17 mouse cellular contexts compared by ENCODE assay signal in genomic region chr8:86874055-86874454, GRCm38 (mm10). TPM values are rescaled to one million over a fixed set of nuclear protein-coding genes. Genes with fewer than 3 reads are reported as not detected.
DNase-seq lines count a peak whose midpoint lies in the region; ATAC-seq and TF ChIP-seq lines count a peak whose summit lies in the region.
"Had no signal": no experiment of that assay in that cellular context is flagged by ENCODE, and none has a peak within 500 bp of the region (broad histone marks: within the 10 kb centered on the region; RNA-seq: fewer than 3 reads in every experiment).

No protein-coding gene starts in this region.

- no peaks in the 10 kb centered on the region for H3K9me3 ChIP-seq in stomach, embryonic 15.5 days
- H3K9me3 ChIP-seq in stomach, postnatal 0 days (ENCODE audit: control insufficient read depth, low read length) = no peaks in the 10 kb centered on the region
- no peaks in the 10 kb centered on the region for H3K9me3 ChIP-seq in liver, embryonic 13.5 days (replicated peaks)
- no peaks in the 10 kb centered on the region for H3K9me3 ChIP-seq in forebrain, embryonic 11.5 days (ENCODE audit: control insufficient read depth, low read length)
- H3K9me3 ChIP-seq: embryonic facial prominence, embryonic 15.5 days; forebrain, embryonic 12.5 days; limb, embryonic 15.5 days; midbrain, embryonic 13.5 days had no signal

- no peaks in the 10 kb centered on the region for H3K27me3 ChIP-seq in stomach, embryonic 15.5 days (replicated peaks)
- no peaks in the 10 kb centered on the region for H3K27me3 ChIP-seq in stomach, postnatal 0 days (ENCODE audit: control insufficient read depth, insufficient read depth, low read length)
- no peaks in the 10 kb centered on the region for H3K27me3 ChIP-seq in liver, embryonic 13.5 days
- no peaks in the 10 kb centered on the region for H3K27me3 ChIP-seq in myocyte (ENCODE audit: control insufficient read depth, insufficient read depth, insufficient read length)
- no peaks in the 10 kb centered on the region for H3K27me3 ChIP-seq in forebrain, embryonic 11.5 days (ENCODE audit: control insufficient read depth, insufficient read depth, low read length)
- H3K27me3 ChIP-seq: embryonic facial prominence, embryonic 15.5 days; forebrain, embryonic 12.5 days; limb, embryonic 15.5 days; midbrain, embryonic 13.5 days had no signal

- ATAC-seq in stomach, embryonic 15.5 days (ENCODE audit: insufficient read depth, low FRiP score, low read depth) = no peak
- ATAC-seq in stomach, postnatal 0 days (ENCODE audit: low FRiP score, low TSS enrichment) = no peak
- peak; percentile 87 for ATAC-seq in liver, embryonic 13.5 days (ENCODE audit: low read depth)
- no peak for ATAC-seq in forebrain, embryonic 11.5 days (replicated peaks; ENCODE audit: low FRiP score)
- ATAC-seq: lung, postnatal 0 days; midbrain, embryonic 13.5 days had no signal

- DNase-seq in heart, adult 11 months = peak; percentile 78
- DNase-seq in heart, adult 8-10 months (ENCODE audit: low spot score) = no peak
- DNase-seq in stomach, postnatal 0 days (ENCODE audit: low spot score) = no peak
- DNase-seq in liver, embryonic 13.5 days = peak; percentile 50
- DNase-seq in forebrain, embryonic 11.5 days (ENCODE audit: low spot score) = no peak
- DNase-seq in cerebellum, adult 8-10 months = no peak
- DNase-seq: gastrocnemius, postnatal 36 days; kidney, adult 18-20 months had no signal

- no peak for TF ChIP-seq POLR2A in myocyte (IDR thresholded peaks at IDR 0.05; ENCODE audit: insufficient read length, low read depth)

- H3K9ac ChIP-seq in stomach, embryonic 15.5 days = no peak overlapping the region
- no peak overlapping the region for H3K9ac ChIP-seq in stomach, postnatal 0 days (ENCODE audit: low read length)
- H3K9ac ChIP-seq in liver, embryonic 13.5 days = no peak overlapping the region
- H3K9ac ChIP-seq in forebrain, embryonic 11.5 days (ENCODE audit: low read length) = no peak overlapping the region
- H3K9ac ChIP-seq: embryonic facial prominence, embryonic 15.5 days; forebrain, embryonic 12.5 days; limb, embryonic 15.5 days; midbrain, embryonic 13.5 days had no signal

- H3K4me1 ChIP-seq in stomach, embryonic 15.5 days = peaks cover 19% of the 10 kb centered on the region
- H3K4me1 ChIP-seq in stomach, postnatal 0 days (replicated peaks; ENCODE audit: control insufficient read depth, insufficient read depth) = peaks cover 6% of the 10 kb centered on the region; the same call in 1 of the 2 replicates
- H3K4me1 ChIP-seq in liver, embryonic 13.5 days (replicated peaks) = peaks cover 66% of the 10 kb centered on the region
- no peaks in the 10 kb centered on the region for H3K4me1 ChIP-seq in forebrain, embryonic 11.5 days (replicated peaks; ENCODE audit: control insufficient read depth, insufficient read depth, low read length)

- H3K4me3 ChIP-seq in stomach, embryonic 15.5 days (replicated peaks) = no peak overlapping the region
- no peak overlapping the region for H3K4me3 ChIP-seq in stomach, postnatal 0 days (ENCODE audit: low read depth, low read length)
- no peak overlapping the region for H3K4me3 ChIP-seq in liver, embryonic 13.5 days (replicated peaks)
- H3K4me3 ChIP-seq in myocyte = no peak overlapping the region
- no peak overlapping the region for H3K4me3 ChIP-seq in forebrain, embryonic 11.5 days (ENCODE audit: low read depth, low read length)
- H3K4me3 ChIP-seq: embryonic facial prominence, embryonic 15.5 days; forebrain, embryonic 12.5 days; limb, embryonic 15.5 days; midbrain, embryonic 13.5 days had no signal

- no peak overlapping the region for H3ac ChIP-seq in myocyte (ENCODE audit: control insufficient read depth, insufficient read length)

- 0 out of 2 replicates have a peak overlapping the region, but pooled peaks have one; percentile 21 for H3K27ac ChIP-seq in stomach, embryonic 15.5 days
- no peak overlapping the region for H3K27ac ChIP-seq in stomach, postnatal 0 days (replicated peaks)
- 0 out of 2 replicates have a peak overlapping the region, but pooled peaks have one; percentile 34 for H3K27ac ChIP-seq in liver, embryonic 13.5 days
- H3K27ac ChIP-seq in forebrain, embryonic 11.5 days (ENCODE audit: low read depth, low read length) = no peak overlapping the region
- H3K27ac ChIP-seq: forebrain, embryonic 12.5 days; kidney, postnatal 0 days; limb, embryonic 15.5 days; midbrain, embryonic 13.5 days had no signal

- H3K4me2 ChIP-seq in stomach, embryonic 15.5 days = no peak overlapping the region
- H3K4me2 ChIP-seq in stomach, postnatal 0 days (replicated peaks; ENCODE audit: low read depth) = no peak overlapping the region
- H3K4me2 ChIP-seq in liver, embryonic 13.5 days = 0 out of 2 replicates have a peak overlapping the region, but pooled peaks have one; percentile 21
- peak overlapping the region; percentile 25 for H3K4me2 ChIP-seq in myocyte (ENCODE audit: low read depth)
- H3K4me2 ChIP-seq in forebrain, embryonic 11.5 days (ENCODE audit: low read depth, low read length, severe bottlenecking) = no peak overlapping the region
- H3K4me2 ChIP-seq: embryonic facial prominence, embryonic 15.5 days; forebrain, embryonic 12.5 days; heart, embryonic 11.5 days; limb, embryonic 15.5 days; midbrain, embryonic 13.5 days had no signal

- peaks cover 100% of the 10 kb centered on the region for H3K79me2 ChIP-seq in myocyte (ENCODE audit: control insufficient read depth, insufficient read depth)

- H3K36me3 ChIP-seq in stomach, embryonic 15.5 days = no peaks in the 10 kb centered on the region
- no peaks in the 10 kb centered on the region for H3K36me3 ChIP-seq in stomach, postnatal 0 days (ENCODE audit: control insufficient read depth, insufficient read depth, low read length)
- no peaks in the 10 kb centered on the region for H3K36me3 ChIP-seq in liver, embryonic 13.5 days
- H3K36me3 ChIP-seq in myocyte (ENCODE audit: control insufficient read depth, insufficient read depth) = no peaks in the 10 kb centered on the region
- H3K36me3 ChIP-seq in forebrain, embryonic 11.5 days (ENCODE audit: control insufficient read depth, insufficient read depth, low read length) = no peaks in the 10 kb centered on the region; the same call in 1 of the 2 replicates
- H3K36me3 ChIP-seq: embryonic facial prominence, embryonic 15.5 days; forebrain, embryonic 12.5 days; limb, embryonic 15.5 days; midbrain, embryonic 13.5 days had no signal

- no peak for TF ChIP-seq CTCF in stomach, postnatal 0 days (IDR thresholded peaks at IDR 0.05; ENCODE audit: low read depth)

- TF ChIP-seq EP300 in stomach, postnatal 0 days (optimal IDR thresholded peaks at IDR 0.05) = no peak

- 82% methylated on average over 2 of the region's 2 CpGs for WGBS in stomach, embryonic 15.5 days
- 87% methylated on average over 2 of the region's 2 CpGs for WGBS in stomach, postnatal 0 days
- WGBS in liver, embryonic 13.5 days (ENCODE audit: insufficient replicate concordance) = 18% methylated on average over 2 of the region's 2 CpGs
- WGBS in forebrain, embryonic 11.5 days = 98% methylated on average over 2 of the region's 2 CpGs

TF ChIP-seq in myocyte, 11 proteins besides CTCF, POLR2A, EP300 and RAD21:
- no peak for TF ChIP-seq E2F4 (IDR thresholded peaks at IDR 0.05; ENCODE audit: insufficient read depth)
- TF ChIP-seq TCF3 (IDR thresholded peaks at IDR 0.05; ENCODE audit: insufficient read length, low read depth) = no peak
- no peak for TF ChIP-seq USF1 (IDR thresholded peaks at IDR 0.05; ENCODE audit: low read depth)
- TF ChIP-seq MYOG (IDR thresholded peaks at IDR 0.05; ENCODE audit: control insufficient read depth in 1 of 3, insufficient read depth in 1 of 3, insufficient read length in 2 of 3, low read depth in 2 of 3) = no peak
- no peak for TF ChIP-seq MYOD1 (IDR thresholded peaks at IDR 0.05; ENCODE audit: control insufficient read depth in 1 of 3, insufficient read length in 2 of 3, low read depth in 2 of 3)
- TF ChIP-seq SRF (IDR thresholded peaks at IDR 0.05; ENCODE audit: control insufficient read depth, insufficient read length, low read depth) = no peak
- TF ChIP-seq MAX (IDR thresholded peaks at IDR 0.05; ENCODE audit: low read depth) = no peak
- no peak for TF ChIP-seq POLR2AphosphoS2 (IDR thresholded peaks at IDR 0.05; ENCODE audit: insufficient read length, low read depth)
- TF ChIP-seq CEBPB (IDR thresholded peaks at IDR 0.05; ENCODE audit: insufficient read depth, poor library complexity, severe bottlenecking) = no peak
- no peak for TF ChIP-seq REST (IDR thresholded peaks at IDR 0.05; ENCODE audit: insufficient read depth, insufficient read length)
- no peak for TF ChIP-seq TCF12 (IDR thresholded peaks at IDR 0.05; ENCODE audit: insufficient read depth, poor library complexity, severe bottlenecking)

RNA-seq across cellular contexts. Expression of gene N4bp1, which starts 11.0 kb away (rescaled TPM):
- 10 to 100 TPM; 15.8 to 17.9 (median 16.3) TPM for total RNA-seq in heart, adult 8-10 months (2022)
- polyA plus RNA-seq in stomach, embryonic 15.5 days (2015; fragmentation: Nextera tagmentation; extraction: Ambion mirVana) = 9.3 and 9.4 TPM in 2 replicates
- 6.5 and 6.6 TPM in 2 replicates for polyA plus RNA-seq in stomach, postnatal 0 days (2015; fragmentation: Nextera tagmentation; extraction: Ambion mirVana)
- 2.8 and 3.0 TPM in 2 replicates for polyA plus RNA-seq in liver, embryonic 13.5 days (2015; fragmentation: Nextera tagmentation; extraction: Ambion mirVana)
- polyA plus RNA-seq in myocyte (2012; fragmentation: generic; extraction: Trizol) = 7.6 TPM
- 11.3 and 12.3 TPM in 2 replicates for polyA plus RNA-seq in forebrain, embryonic 11.5 days (2014; fragmentation: Nextera tagmentation; extraction: Ambion mirVana)

Comparison
In these comparisons a context has a peak if more than half of its experiments do, and no peak if none do; other contexts are left out.
1. DNase-seq: peak in heart, adult 11 months (single experiment) and liver, embryonic 13.5 days (single experiment); none in heart, adult 8-10 months (single experiment), stomach, postnatal 0 days (single experiment), forebrain, embryonic 11.5 days (single experiment) and cerebellum, adult 8-10 months (single experiment).
2. H3K27ac ChIP-seq: peak in stomach, embryonic 15.5 days (single experiment) and liver, embryonic 13.5 days (single experiment); none in stomach, postnatal 0 days (single experiment) and forebrain, embryonic 11.5 days (single experiment).
3. H3K4me2 ChIP-seq: peak in liver, embryonic 13.5 days (single experiment) and myocyte (single experiment); none in stomach, embryonic 15.5 days (single experiment), stomach, postnatal 0 days (single experiment) and forebrain, embryonic 11.5 days (single experiment).